Mouse (Mus musculus): ENCODE results near the gene Gm36079. TPM values are rescaled to one million over a fixed set of nuclear protein-coding genes. Genes with fewer than 3 reads are reported as not detected.
"Not testable (repeated sequence)": the region's sequence is repeated elsewhere in the genome, so short reads cannot be mapped to it uniquely, and the experiment has no call there.

The Gm36079 gene
- not detected for total RNA-seq (2021)
- long read RNA-seq, experiment 1 = 0 reads
- long read RNA-seq, experiment 2 = 0 reads

DNA sequence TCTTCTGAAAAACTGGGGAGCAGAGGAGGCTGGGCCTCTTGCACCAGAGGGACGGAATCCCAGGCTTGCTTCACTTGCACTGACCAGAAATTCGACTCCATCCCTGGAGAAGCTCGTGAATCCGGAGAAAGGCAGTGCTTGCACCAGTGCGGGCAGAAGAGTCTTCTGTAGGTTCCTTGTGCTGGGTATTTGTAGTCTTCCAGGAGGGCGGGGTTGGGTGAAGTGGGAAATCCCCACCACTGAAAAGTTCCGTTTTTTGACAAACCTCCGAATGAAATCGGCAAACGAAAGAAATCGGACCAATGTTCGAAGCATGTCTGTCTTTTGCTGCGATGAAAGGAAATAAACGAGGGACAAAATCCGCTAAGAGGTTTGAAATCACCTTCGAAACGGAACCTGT, at the start of gene Gm36079:
Gene Gm36079 (minus strand): TSS at position 101 of the 400 bp plus-strand sequence.
- DNase-seq = not testable (repeated sequence)

DNA sequence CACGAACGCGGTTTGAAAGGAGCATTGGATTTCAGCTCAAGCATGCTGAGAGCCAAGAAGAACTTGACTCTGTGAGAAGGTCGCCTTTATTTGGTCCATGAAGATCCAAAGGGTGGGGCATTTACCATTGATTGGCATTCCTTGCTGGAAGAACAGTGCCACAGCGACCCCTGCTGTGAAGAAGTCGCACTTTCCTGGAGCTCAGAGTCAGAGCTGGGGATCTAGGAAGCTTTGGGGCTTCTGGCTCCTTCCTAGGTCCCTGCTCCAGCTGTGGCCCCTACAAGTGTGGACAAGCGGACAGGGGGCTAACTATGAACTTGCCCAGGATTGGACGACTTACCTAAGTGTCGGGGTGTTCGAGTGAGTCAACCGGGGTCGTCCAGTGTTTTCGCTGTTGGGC, 44.1 kb upstream of the Gm36079 start:
- not testable (repeated sequence) for DNase-seq

DNA sequence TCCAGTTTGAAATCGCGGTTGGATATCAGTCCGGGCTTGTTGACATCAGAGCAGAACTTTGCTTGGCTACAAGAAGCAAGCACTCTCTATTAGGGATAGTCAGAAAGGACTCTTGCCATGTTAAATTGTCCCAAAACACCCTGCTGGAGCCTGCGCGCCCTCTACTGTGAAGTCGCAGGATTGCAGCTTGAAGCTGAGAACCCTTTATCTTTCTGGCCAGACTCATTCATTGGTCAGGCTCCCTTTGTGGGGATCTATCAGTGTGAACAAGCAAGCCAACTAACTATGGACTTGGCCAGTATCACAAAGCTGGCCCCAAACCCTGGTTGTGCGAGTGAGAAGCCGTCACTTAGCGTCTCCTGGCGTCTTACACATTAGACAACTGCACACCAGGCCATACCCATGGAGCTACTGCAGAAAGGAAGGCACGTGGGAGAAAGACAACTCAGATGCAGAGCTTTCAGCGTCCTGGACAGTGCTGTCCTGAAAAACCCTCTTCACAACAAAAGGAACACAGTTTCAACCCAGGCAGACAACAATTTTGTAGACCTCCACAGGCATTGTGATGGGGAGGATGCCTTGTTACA, 43.3 kb upstream of the Gm36079 start:
- not testable (repeated sequence) for DNase-seq

DNA sequence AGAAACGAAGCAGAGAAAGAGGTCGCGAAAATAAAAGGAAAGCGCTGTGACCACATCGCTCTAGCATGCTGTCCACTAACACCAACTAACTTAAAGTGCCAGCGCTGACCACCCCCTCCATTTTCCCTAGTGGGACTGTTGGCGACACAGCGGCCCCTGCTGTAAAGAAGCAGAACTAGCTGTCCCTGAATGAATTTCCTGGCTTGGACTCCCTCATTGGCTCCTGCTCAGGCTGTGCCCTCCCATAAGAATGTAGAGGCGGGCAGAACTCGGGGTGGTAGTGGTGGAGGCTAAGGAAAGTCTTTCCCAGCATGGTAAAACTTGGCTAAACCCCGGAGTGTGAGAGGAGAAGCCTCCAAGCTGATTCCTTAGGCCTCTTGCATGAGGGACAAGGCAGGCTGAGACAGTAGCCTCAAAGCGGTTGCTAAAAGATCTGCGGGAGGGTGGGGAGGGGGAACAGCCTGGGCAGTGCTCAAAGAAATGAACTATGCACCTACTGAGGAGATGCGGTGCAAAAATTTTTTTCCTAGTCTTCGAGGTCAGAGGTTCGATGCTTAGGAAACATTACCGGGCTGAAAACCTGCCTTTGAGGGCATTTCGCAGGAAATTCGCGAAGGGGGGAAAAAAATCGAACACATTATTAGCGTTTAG, 36.8 kb upstream of the Gm36079 start:
- DNase-seq = not testable (repeated sequence)

DNA sequence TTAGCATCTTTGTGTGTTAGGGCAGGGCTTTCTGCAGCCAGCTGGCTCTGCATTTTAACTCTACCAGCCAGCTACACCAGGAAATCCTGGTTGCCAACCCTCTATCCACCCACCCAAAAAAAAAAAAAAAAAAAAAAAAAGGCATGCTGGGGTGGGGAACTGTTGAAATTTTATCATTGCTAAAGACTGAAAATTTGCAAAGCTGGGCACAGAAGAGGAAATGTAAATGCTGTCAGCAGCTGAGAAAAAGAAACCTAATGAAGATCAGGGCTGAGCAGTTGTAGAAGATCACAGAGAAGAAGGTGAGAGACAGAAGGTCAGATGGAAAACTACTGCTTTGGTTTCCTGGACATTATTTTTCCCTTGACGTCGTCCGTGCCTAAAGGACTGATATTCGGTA, 36.1 kb upstream of the Gm36079 start:
- DNase-seq = not testable (repeated sequence)

DNA sequence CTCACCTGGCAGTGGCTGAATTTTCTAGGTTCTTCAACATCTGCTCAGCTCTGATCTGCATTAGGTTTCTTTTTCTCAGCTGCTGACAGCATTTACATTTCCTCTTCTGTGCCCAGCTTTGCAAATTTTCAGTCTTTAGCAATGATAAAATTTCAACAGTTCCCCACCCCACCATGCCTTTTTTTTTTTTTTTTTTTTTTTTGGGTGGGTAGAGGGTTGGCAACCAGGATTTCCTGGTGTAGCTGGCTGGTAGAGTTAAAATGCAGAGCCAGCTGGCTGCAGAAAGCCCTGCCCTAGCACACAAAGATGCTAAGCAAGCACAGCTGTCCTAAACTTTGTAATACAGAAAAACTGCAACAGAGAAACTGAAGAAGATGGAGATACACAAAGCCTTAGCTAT, 25.3 kb upstream of the Gm36079 start, which contains the start of gene Gm21188:
Gene Gm21188 (minus strand): TSS at position 110 of the 400 bp plus-strand sequence.
- DNase-seq = not testable (repeated sequence)

DNA sequence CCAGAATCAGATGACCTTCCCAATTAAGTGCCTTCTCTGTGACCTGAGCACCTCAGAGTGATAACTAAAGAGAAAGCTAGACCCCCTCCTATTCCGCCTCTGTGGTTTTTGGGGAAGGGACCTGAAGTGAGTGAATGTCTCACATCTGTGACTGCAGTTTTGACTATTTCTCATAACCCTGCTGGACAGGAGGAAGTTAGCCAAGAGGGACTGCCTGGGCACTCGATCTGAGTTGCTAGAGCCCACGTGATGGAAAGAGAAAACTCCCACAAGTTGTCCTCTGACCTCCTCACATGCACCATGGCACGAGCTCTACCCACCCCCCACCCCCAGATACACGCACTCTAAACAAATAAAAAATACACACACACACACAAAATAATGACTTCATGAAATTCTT, 21.8 kb upstream of the Gm36079 start:
- not testable (repeated sequence) for DNase-seq

DNA sequence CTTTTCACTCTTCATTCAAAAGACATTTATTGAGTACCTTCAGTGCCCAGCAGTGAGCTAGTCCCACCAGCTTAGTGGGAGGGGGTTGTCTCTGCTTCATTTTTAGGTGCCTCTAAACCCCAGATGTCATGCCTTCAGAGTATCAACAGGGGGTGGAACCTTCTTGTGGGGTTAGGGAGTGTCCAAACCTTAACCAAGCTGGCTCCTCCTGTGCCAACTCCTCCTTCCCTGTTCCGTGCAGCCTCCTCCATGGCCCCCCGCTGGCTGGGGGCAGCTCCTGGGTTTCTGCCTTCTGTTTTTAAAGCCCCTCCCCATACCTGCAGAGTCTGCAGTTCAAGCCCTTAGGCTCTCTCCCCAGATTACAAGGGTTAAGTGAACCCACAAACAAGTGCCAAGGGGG, 21.4 kb upstream of the Gm36079 start:
- DNase-seq = not testable (repeated sequence)

DNA sequence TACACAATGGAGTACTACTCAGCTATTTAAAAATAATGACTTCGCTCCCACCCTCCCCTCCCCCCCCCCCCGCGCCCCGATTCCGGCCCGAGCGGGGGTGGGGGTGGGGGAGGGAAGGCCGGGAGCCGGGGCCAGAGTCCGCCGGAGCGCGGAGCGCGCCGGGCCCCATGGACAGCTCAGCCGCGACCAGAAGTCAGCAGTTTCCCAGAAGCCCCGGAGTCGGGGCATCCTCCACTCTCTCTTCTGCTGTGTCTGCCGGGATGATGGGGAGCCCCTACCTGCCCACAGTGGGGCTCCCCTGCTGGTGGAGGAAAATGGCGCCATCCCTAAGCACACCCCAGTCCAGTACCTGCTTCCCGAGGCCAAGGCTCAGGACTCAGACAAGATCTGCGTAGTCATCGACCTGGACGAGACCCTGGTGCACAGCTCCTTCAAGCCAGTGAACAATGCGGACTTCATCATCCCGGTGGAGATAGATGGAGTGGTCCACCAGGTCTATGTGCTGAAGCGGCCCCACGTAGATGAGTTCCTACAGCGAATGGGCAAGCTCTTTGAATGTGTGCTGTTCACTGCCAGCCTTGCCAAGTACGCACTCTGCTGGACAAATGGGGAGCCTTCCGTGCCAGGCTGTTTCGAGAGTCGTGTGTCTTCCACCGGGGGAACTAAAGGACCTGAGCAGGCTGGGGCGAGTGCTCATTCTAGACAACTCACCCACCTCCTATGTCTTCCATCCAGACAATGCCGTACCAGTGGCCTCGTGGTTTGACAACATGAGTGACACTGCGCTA, 19.8 kb upstream of the Gm36079 start:
- not testable (repeated sequence) for DNase-seq

DNA sequence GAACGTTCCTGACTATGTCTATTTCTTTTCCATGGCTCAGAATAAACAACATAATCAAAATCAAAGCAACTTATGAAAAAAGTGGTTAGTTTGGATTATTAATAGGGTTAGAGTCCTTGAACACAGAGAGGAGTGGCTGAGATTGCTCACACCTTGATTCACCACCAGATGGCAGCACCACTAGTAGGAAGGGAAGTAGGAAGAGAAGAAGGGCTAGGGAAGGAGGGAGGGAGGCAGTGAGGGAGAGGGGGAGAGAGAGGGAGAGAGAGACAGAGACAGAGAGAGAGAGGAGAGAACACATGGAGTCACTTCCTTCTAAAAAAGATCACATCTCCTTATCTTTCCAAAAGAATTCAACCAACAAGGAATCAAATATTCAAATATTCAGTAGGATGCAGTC, 14.3 kb upstream of the Gm36079 start:
- not testable (repeated sequence) for DNase-seq

DNA sequence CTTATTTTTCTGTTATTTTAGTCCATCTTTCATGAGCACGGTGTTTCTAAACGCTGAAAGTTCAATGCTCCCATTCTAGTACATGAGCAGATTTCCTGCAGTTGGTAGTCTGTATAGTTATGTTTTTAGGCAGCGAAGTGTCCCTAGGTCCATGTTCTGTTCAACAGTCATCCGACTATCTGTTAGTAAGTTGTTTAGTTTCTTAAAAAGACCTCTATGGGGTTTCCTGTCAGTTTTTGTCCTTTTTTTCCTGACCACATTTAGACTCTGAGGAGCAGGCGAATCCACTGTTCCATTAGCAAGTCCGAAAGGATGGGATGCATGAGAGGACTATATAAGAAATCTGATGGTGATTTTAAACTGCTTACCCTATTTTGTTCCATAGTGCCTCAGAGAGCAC, 11.1 kb upstream of the Gm36079 start:
- DNase-seq = not testable (repeated sequence)

DNA sequence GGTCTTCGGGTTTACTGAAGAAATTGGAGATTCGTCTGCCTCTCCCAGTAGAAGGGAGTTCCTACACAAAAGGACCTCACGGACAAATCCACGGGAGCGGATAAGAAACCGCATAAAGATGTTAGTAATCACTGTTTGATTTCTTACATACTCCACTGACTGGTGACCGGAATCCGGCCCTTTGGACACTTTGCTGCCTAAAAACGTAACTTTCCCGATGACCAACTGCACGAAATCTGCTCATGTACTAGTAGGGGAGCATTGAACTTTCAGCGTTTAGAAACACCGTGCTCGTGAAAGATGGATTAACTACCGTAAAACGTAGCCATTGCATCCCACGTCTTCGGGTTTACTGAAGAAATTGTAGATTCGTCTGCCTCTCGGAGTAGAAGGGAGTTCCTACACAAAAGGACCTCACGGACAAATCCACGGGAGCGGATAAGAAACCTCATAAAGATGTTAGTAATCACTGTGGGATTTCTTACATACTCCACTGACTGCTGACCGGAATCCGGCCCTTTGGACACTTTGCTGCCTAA, 9.8 kb upstream of the Gm36079 start:
- DNase-seq = peak in 1 of 2 experiments; percentile 64

DNA sequence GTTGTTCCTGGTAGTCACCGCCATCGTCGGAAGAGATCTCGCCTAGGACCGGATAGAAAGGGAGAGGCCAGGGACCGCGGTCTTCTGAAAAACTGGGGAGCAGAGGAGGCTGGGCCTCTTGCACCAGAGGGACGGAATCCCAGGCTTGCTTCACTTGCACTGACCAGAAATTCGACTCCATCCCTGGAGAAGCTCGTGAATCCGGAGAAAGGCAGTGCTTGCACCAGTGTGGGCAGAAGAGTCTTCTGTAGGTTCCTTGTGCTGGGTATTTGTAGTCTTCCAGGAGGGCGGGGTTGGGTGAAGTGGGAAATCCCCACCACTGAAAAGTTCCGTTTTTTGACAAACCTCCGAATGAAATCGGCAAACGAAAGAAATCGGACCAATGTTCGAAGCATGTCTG, 8.3 kb upstream of the Gm36079 start:
- not testable (repeated sequence) for DNase-seq

DNA sequence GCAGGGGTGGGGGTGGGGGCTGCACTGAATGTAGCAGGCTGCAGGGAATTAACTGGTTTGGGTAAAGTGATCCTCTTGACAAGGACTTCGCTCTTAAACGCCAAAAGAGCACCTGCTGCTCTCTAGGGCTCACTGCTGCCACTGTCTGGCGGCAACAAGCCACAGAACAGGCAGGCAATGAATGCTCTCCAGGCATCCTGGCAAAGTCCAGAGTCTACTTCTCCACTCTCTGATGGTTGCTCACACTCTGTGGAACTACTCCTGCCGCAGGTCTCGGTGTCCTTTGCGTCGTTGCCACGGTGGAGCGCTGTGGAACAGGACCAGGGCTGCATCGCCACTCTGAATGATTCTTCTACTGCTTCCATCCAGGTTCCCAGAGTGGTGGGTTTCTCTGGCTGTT, 7.8 kb upstream of the Gm36079 start:
- not testable (repeated sequence) for DNase-seq

DNA sequence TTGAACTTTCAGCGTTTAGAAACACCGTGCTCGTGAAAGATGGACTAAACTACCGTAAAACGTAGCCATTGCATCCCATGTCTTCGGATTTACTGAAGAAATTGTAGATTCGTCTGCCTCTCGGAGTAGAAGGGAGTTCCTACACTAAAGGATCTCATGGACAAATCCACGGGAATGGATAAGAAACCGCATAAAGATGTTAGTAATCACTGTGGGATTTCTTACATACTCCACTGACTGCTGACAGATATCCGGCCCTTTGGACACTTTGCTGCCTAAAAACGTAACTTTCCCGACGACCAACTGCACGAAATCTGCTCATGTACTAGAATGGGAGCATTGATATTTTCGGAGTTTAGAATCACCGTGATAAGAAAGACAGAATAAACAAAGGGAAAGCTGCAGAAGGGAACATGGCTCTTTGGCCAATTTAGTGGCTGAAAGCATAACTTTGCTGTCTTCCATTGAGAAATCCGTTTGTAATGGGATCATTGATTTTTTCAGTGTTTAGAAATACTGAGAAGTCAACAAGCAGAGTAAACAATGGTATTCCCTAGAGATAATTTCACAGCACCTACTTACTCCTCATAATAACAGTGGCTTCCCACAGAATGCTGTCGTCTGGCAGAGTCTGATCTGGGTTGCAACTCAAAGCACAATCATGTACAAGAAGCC, 6.8 kb upstream of the Gm36079 start:
- DNase-seq = peak in 1 of 2 experiments; percentile 73

DNA sequence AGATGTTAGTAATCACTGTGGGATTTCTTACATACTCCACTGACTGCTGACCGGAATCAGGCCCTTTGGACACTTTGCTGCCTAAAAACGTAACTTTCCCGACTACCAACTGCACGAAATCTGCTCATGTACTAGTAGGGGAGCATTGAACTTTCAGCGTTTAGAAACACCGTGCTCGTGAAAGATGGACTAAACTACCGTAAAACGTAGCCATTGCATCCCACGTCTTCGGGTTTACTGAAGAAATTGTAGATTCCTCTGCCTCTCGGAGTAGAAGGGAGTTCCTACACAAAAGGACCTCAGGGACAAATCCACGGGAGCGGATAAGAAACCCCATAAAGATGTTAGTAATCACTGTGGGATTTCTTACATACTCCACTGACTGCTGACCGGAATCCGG, 4.9 kb upstream of the Gm36079 start:
- DNase-seq = peak; percentile 22 to 66

DNA sequence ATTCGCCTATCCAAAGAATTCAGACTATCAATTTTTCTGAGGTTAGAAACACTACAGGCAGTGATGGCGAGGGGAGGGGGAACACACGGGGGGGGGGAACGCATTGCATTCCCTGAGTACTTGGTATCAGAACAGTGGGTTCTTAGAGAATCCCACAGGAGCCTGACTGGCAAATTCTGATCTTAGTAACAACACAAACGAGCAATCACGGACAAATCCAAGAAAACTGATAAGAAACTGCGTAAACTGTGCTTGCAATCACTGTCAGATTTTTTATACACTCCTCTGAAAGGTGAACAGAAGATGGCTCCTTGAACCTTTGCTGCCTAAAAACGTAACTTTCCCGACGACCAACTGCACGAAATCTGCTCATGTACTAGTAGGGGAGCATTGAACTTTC, 557 bp upstream of the Gm36079 start:
- peak in 1 of 2 experiments; percentile 24 for DNase-seq

DNA sequence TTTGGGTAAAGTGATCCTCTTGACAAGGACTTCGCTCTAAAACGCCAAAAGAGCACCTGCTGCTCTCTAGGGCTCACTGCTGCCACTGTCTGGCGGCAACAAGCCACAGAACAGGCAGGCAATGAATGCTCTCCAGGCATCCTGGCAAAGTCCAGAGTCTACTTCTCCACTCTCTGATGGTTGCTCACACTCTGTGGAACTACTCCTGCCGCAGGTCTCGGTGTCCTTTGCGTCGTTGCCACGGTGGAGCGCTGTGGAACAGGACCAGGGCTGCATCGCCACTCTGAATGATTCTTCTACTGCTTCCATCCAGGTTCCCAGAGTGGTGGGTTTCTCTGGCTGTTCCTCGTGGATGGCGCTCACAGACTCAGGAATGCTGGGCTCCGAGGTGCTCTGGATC, 438 bp downstream of the Gm36079 start:
- DNase-seq = not testable (repeated sequence)

DNA sequence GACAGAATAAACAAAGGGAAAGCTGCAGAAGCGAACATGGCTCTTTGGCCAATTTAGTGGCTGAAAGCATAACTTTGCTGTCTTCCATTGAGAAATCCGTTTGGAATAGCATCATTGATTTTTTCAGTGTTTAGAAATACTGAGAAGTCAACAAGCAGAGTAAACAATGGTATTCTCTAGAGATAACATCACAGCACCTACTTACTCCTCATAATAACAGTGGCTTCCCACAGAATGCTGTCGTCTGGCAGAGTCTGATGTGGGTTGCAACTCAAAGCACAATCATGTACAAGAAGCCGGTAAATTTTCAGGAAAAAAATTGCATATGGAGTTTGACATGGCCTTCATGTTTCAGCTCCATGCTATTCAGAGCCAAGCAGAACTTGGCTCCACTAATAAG, 1.2 kb downstream of the Gm36079 start:
- DNase-seq = peak in 1 of 2 experiments; percentile 42

DNA sequence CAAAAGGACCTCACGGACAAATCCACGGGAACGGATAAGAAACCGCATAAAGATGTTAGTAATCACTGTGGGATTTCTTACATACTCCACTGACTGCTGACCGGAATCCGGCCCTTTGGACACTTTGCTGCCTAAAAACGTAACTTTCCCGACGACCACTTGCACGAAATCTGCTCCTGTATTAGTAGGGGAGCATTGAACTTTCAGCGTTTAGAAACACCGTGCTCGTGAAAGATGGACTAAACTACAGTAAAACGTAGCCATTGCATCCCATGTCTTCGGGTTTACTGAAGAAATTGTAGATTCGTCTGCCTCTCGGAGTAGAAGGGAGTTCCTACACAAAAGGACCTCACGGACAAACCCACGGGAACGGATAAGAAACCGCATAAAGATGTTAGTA, 1.8 kb downstream of the Gm36079 start:
- DNase-seq = not testable (repeated sequence)

DNA sequence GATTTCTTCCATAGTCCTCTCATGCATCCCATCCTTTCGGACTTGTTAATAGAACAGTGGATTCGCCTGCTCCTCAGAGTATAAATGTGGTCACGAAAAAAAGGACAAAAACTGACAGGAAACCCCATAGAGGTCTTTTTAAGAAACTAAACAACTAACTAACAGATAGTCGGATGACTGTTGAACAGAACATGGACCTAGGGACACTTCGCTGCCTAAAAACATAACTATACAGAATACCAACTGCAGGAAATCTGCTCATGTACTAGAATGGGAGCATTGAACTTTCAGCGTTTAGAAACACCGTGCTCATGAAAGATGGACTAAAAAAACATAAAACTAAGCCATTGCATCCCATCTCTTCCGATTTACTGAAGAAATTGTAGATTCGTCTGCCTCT, 2.2 kb downstream of the Gm36079 start:
- not testable (repeated sequence) for DNase-seq

DNA sequence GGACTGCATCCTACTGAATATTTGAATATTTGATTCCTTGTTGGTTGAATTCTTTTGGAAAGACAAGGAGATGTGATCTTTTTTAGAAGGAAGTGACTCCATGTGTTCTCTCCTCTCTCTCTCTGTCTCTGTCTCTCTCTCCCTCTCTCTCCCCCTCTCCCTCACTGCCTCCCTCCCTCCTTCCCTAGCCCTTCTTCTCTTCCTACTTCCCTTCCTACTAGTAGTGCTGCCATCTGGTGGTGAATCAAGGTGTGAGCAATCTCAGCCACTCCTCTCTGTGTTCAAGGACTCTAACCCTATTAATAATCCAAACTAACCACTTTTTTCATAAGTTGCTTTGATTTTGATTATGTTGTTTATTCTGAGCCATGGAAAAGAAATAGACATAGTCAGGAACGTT, 5.3 kb downstream of the Gm36079 start:
- not testable (repeated sequence) for DNase-seq
